Mouse (Mus musculus) brain, adult 2 months (tissue): ENCODE results near the gene Olfr112.
A peak's percentile ranks its signal among the peaks of the same experiment; 100 is the strongest.

ENCODE experiments used
- DNase-seq: peaks from one replicate; pipeline ENCODE4 v3.0.0; 2011; ENCODE audit warnings: low read depth, low spot score

Gene Olfr112

DNA sequence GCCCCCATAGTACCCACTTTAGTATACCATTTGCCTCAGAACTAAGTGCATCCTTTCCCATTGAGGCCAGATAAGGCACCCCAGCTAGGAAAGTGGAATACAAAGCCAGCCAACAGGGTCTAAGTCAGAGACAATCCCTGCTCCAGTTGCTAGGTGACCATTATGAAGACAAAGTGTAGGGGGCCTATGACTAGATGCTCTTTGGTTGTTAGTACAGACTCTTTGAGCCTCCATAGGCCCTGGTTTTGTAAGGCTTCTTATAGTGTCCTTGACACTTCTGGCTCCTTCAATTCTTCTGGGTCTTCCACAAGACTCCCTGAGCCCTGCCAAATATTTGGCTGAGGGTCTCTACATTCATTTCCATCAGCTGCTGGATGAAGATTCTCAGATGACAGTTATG is at the start of gene Olfr112:
Olfr112 (minus strand) TSS at position 101 of the 400 bp plus-strand sequence.
- DNase-seq = no peak

DNA sequence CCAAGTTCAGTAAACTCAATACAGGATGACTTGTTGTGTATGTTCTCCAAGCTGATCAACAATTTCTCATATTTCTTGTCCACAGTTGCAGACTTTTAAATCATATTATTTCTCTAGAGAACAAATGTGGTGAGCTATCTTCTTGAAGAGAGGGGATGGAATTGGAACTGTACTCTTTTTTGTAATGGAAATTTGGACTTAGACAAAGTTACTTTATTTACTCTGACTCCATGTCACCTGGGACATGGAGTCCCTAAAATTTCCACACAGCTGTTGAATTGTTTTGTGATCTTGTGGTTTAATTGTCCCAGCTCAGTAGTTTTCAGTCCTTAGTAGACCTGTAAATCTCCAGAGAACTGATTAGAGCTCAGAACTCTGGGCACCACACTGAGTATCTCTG is 23.4 kb upstream of the Olfr112 start, which contains the start of gene Olfr114:
Olfr114 (minus strand) TSS at position 101 of the 400 bp plus-strand sequence.
- DNase-seq = no peak

GRCm38 (mm10) chr17:37577563-37577962 is 8.3 kb upstream of the Olfr112 start, which contains the start of gene Olfr113:
Gene Olfr113, minus strand, starts transcription at chr17:37577663.
- DNase-seq = no peak

GRCm38 (mm10) chr17:37558913-37559615 is 10.2 kb downstream of the Olfr112 start:
- no peak for DNase-seq

DNA sequence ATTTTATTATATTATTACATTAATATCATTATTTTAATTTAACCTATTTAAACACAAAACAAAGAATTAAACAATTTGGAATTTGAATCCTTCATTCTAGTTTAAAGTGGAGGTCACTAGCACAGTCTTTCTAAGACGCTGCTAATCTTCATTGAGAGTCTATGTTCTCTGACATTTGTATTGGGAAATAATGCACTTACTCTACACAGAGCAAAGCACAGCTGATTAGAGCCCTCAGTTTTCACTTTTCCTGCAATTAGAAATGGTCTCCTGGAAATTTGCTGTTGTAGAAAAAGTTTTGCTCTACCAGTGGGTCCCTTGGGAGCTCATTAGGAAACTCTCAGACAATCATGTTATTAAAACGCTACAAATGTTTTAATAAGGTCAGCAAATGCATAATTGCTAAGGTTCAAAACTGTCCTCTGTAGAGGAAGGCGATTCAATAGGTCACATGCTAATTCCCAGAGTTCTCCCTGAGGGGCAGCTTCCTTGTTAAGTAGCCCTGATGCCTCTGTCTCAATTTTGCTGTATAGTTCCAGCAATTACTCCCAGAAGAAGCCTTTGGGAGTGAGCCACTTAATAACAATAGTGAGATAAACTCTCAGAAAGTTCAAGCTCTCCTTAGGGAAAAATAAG is 25.3 kb downstream of the Olfr112 start:
- peak; percentile 2 for DNase-seq

DNA sequence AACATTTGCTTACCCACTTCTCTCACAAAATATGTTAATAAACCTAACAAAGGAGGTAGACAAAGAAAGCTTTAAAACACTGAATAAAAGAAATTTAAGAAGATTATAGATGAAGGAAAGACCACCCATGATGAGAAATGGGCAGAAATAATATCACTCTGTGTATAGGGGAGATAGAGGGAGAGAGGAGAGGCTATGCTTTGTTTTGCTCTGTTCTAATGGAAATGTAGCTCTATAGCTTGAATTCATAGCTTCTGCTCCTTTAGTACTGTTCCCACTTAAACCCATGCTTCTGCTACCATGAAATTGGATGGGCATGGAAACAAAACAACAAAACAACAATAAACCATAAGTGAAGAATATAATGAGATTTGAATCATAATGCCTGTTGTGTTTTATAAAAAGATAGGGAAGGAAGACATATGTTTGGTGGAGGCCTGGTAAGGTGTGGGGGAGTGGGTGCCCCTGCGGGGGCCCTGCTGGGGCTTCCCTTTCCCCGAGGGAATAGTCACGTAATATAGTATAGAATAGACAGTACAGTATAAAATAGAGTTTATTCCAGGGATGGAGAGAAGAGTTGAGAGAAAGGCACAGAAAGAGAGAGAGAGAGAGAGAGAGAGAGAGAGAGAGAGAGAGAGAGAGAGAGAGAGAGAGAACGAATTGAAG is 27.7 kb downstream of the Olfr112 start:
- DNase-seq = no peak

DNA sequence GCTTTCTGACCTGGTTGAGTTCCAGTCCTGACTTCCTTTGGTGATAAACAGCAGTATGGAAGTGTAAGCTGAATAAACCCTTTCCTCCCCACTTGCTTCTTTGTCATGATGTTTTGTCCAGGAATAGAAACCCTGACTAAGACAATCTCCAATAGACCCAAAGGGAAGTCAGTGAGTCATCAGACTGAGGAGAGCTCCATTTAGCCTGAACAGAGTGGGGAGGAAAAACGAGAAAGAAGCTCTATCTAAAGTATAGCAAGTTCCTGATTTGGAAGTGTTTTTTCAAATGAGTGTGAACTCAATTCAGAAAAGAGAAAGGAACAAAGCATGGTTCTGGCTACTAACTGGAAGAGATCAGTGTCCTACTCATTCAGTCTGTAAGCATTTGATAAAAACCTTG is 30.8 kb downstream of the Olfr112 start:
- peak; percentile 78 for DNase-seq

DNA sequence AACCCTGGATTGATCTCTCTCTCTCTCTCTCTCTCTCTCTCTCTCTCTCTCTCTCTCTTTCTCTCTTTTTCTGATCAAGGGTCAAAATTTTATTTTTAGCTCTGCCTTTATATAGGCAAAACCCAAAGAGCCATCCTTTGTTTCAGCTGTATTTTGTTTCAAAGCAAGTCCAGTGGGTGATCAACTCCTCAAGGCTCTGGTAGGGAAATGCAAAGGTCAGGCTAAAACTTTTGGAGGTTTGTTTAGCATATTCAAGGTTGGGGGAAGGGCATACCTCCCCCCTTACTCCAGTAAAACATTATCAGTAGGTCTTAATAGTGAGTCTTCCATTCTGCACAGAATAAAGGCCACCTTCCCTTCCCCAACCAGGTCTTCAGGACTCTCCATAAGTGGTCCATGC is 34.1 kb downstream of the Olfr112 start:
- DNase-seq = no peak

DNA sequence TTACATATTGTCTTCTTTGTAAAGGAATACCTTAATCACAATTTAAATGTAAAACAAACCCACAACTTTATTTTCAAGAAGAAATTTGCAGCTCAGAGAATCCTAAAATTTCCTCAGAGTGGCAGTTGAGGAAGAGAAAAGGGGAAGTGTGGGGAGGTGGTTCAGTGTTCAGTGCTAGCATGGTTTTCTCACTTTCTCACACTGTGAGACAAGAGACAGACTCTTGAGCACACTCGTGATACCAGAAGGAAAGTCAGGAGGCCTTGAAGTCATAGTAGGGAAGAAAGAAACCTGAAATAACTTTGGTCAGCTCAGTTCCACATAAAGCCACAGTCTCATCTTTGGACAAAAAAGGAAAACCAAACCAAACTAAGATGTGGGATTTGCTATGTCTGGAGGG is 43.8 kb downstream of the Olfr112 start:
- peak; percentile 55 for DNase-seq

- peak; percentile 23 for DNase-seq
Observed at GRCm38 (mm10) chr17:37524612-37525011, 44.6 kb downstream of the Olfr112 start.
